Mouse (Mus musculus): ENCODE measurements around the gene Mgat4b. TPM values are rescaled to one million over a fixed set of nuclear protein-coding genes. Genes with fewer than 3 reads are reported as not detected.

The Mgat4b gene
- total RNA-seq, 2 experiments from 2014 or later = 70.3 to 79.9 TPM

GRCm38 (mm10) chr11:50224671-50225530 lies 14.2 kb downstream of the Mgat4b start:
- peak; percentile 91 to 94 for DNase-seq

GRCm38 (mm10) chr11:50225611-50226378 lies 15.1 kb downstream of the Mgat4b start:
- peak in 1 of 2 experiments; percentile 69 for DNase-seq

DNA sequence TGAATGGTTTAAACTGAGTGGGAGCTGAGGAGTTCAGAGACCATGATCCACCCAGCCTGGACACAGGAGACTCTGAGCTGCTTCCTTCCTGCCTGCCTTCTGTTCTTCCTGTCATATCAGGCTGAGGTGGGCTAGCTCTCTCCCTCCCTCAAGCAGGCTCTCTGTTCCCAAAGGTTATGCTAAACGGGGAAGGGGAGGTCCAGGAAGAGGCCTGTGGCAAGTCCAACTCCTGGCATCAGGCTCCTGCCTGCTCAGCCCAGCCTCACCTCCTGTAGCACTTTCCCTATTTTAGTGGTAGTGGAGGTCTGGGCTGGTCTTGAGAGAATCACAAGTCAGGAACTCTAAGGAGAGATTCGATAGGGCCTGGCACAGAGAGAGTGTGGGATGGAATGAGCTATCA lies 15.7 kb downstream of the Mgat4b start:
- DNase-seq = no peak

DNA sequence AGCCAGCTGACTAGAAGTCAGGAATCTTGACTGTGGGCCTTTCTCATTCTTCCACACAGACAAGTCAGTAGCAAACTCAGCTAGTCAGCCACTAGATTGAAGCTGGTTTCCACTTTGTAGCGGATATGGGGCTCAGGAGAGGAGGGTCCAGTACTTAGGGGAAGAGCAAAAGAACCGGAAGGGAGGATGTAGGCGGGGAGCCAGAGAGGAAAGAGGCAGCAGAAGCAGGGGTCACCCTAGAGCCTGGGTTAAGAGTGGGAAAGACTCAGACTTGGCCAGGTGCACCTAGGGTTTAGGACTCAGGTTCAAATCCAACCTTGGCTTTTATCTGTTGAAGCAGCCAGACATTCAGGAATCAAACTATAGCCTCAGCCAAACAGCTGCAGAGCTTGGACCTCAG lies 16.5 kb downstream of the Mgat4b start:
- DNase-seq = peak in 1 of 2 experiments; percentile 59

GRCm38 (mm10) chr11:50227736-50228135 lies 17.0 kb downstream of the Mgat4b start:
- DNase-seq = peak in 1 of 2 experiments; percentile 7

GRCm38 (mm10) chr11:50228772-50229171 lies 18.1 kb downstream of the Mgat4b start:
- no peak for DNase-seq

DNA sequence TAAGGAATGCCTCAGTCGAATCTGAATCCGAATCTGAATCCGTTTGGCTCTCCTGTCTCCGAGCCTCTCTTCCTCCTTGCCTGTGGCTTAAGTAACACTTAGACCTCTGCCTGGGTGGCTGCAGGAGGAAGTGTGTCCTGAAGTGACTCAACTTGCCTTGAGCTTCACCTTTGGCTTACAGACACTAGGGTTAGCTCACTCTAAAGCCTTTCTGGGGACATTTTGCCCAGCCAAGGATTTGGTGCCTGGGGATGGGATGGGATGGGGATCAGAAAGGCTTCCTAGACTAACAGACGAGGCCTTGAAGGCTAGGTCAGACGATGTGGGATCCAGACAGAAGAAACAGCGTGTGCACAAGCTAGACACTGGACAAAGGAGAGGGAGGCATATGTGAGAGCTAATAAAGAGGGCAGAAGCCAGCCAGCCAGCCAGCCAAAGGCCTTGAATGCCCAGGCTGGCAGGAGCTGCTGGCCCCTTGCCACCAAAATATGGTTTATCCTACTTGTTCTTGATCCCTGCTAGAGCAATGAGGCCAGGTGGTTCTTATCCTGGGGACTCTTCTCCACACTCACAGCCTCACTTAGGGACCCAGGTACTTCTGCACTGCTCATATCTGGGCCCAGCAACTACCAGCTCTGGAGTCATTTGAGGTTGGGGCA lies 18.7 kb downstream of the Mgat4b start:
- peak in 1 of 2 experiments; percentile 63 for DNase-seq

DNA sequence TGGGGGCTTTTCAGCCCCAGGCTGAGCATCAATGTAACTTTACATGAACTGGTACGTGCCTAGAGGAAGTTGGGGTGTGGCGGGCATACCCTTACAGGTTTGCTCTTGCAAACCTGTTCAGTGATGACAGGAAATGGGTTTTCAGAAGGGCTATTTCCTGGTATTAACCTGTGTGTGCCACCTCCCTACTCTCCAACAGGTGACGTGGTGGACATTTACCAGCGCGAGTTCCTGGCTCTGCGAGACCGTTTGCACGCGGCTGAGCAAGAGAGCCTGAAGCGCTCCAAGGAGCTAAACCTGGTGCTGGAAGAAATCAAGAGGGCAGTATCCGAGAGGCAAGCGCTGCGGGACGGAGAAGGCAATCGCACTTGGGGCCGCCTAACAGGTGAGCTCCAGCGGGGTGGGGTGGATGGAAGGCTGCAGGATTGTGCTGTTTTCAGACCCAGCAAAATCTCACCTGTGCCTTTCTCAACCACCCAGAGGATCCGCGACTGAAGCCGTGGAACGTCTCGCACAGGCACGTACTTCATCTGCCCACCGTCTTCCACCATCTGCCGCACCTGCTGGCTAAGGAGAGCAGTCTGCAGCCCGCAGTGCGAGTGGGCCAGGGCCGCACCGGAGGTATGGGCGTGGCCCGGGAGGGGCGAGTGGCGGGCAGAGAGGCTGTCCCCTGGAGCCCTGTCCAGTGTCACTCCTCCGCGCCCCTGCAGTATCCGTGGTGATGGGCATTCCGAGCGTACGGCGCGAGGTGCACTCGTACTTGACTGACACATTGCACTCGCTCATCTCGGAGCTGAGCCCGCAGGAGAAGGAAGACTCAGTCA lies 20.0 kb downstream of the Mgat4b start:
- DNase-seq = no peak

- DNase-seq = peak in 1 of 2 experiments; percentile 78
Measured at GRCm38 (mm10) chr11:50231411-50231810, 20.7 kb downstream of the Mgat4b start.

- DNase-seq = no peak
Measured at GRCm38 (mm10) chr11:50233022-50233421, 22.3 kb downstream of the Mgat4b start.

DNA sequence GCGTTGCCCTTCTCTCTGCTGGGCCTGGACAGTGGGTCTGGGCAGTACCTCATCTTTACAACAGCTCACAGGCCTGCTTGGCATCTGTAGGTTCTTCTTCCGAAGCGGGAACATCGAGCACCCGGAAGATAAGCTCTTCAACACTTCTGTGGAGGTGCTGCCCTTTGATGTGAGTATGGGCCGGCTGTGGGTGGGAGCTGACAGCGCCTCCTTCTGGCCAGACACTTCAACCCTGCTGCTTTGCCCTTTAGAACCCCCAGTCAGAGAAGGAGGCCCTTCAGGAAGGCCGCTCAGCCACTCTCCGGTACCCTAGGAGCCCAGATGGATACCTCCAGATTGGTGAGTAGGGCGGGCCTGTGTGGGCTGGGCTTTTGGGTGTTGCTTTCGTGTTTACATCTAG lies 23.3 kb downstream of the Mgat4b start:
- DNase-seq = no peak

DNA sequence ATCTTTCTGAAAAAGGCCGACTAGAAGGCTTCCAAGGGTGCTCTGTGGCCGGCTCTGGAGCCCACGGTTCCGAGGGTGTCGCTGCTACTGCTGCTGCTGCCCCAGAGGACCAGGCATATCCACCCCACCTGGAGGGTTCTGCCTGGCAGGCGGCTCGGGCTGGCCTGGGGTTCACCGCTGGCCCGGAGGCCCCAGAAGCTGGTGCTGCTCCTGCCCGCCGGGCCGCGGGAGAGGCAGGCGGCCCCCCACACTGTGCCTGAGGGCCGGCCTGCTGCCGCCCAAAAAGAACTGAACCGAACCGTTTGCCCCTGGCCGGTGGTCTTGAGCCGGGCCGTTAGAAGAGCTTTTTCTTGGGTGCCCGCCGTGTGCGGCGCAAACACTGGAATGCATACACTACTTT lies 23.9 kb downstream of the Mgat4b start:
- DNase-seq = no peak

- DNase-seq = peak; percentile 89 to 93
Measured at GRCm38 (mm10) chr11:50236540-50236936, 25.8 kb downstream of the Mgat4b start.

- DNase-seq = no peak
Measured at GRCm38 (mm10) chr11:50236937-50237835, 26.5 kb downstream of the Mgat4b start.

DNA sequence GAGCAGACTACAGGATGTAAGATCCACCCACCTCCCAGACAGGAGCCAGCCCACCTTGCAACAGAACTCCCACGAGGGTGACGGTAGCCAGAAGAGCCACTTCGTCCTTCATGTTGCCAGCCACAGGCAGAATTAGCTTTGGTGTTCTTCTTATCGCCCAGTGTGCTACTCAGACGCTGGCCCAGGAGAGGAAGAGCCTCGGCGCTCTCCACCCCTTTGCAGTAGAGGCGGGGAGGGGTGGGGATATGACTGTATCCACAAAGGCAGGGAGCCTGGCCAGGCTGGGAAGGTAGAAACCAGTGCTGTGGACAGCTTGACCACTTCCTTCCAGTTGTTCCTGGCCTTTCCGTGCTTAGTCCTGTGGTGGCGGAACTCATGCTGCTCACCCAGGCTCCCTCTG lies 27.6 kb downstream of the Mgat4b start, which contains the start of gene Ltc4s:
TSS of gene Ltc4s (minus strand) at position 293 of the 400 bp plus-strand sequence.
- peak; percentile 45 to 78 for DNase-seq

DNA sequence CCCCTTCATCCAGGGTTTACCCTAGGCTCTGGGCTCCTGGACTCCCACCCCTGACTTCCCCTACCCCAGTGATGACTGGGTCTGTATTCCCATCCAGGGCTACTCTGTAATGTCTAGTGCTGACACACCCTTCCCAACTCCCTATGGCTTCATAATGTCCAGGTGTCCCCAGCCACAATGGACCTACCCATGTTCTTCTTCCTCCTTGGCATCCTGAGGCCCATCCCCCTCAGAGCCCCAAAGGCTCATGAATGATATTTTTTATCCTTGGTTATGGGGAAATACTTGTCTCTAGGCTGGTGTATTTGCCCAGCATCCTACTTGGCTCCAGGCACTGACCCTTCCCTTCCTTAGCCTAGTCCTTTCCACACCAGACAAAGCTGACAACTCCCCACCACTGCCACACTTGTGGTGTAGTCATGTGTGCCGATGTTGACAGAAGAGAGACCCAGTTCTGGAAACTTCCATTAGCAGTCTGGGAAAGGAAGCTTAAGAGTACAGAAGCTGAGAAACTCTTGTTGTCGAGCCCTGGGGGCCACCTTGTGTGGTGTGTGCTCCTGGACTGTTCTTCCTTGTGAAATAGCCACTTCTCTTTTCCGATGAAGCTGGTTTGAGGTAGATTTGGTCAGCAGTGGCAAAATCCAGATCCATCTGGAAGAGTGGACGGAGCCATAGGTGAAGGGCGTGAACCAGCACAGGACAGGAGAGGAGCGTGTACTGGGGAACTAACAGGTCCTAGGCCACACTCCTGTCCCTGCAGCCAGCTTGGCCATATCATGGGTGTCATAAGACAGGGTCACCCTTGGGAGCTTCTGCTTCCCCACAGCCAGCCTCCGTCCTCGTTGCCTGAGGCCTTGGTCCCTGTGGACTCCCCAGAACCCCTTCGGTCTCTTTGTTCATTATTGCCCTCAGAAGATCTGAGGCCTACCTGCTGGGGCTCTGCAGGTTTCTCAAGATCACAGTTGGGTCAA lies 28.4 kb downstream of the Mgat4b start:
- DNase-seq = no peak

DNA sequence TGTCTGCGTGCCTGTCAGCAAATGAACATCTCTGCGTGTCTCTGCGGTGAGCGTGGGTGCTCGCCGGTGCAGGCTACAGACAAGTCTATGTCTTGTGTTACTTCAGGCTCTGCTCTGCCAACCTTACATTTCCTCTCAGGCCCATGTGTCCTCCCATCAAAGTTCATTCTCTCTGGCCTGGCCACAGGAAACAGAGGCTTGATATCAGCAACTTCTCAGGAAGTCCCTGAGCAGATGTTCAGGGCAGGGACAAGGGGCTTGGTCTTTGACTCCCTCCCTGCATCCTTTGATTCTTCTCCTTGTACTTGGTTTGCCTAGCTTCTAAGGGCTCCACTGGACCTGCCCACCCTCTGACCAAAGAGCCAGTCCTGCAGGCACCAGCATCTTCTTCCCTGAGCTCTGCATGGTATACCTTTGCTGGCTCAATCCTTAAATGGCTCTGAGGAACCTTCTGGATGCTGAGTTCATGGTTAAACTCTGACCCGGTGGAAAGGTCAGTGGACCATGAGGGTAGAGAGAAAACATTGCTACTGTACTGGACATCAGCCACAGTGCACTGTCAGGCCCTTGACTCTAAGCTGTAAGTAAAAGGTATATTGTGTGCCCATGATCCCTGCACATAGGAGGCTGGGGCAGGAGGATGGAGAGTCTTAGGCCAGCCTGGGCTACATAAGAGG lies 29.7 kb downstream of the Mgat4b start:
- DNase-seq = peak in 1 of 2 experiments; percentile 63

GRCm38 (mm10) chr11:50243926-50244325 lies 33.2 kb downstream of the Mgat4b start:
- no peak for DNase-seq

- DNase-seq = peak in 1 of 2 experiments; percentile 55
Measured at GRCm38 (mm10) chr11:50245269-50245668, 34.6 kb downstream of the Mgat4b start.

All from heart, adult 18-20 months (tissue).